Comparison of ENCODE assay signal across 11 mouse cellular contexts in the genomic region with DNA sequence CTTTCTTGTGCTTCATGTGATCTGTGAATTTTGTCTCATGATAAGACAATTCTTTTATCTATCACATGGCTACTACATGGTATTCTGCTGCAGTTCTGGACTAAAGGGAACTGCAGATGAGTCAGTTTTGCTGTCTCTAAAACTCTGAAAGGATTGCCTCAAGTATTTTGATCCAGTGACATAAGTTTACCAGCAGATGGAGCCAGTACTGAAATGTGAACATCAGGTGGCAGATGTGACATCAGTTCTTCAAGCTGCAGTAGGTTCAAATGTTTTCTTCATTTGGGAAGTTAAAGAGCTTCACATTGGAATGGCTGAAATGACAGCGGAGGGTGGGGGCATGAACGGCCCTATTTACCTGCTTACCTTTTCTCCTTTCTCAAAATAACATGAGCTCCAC.
DNase-seq lines count a peak whose midpoint lies in the region; ATAC-seq and TF ChIP-seq lines count a peak whose summit lies in the region.
"Had no signal": no experiment of that assay in that cellular context is flagged by ENCODE, and none has a peak within 500 bp of the region (broad histone marks: within the 10 kb centered on the region; RNA-seq: fewer than 3 reads in every experiment).

No protein-coding gene starts in this region.

- peak; percentile 64 for TF ChIP-seq CTCF in forebrain, postnatal 0 days (IDR thresholded peaks at IDR 0.05; ENCODE audit: low read depth)
- peak; percentile 59 for TF ChIP-seq CTCF in lung, embryonic 14.5 days (IDR thresholded peaks at IDR 0.05; ENCODE audit: low read depth)

- H3K27me3 ChIP-seq in forebrain, postnatal 0 days (ENCODE audit: insufficient read depth, low read length) = no peaks in the 10 kb centered on the region
- no peaks in the 10 kb centered on the region for H3K27me3 ChIP-seq in forebrain, embryonic 10.5 days (ENCODE audit: poor library complexity, severe bottlenecking)
- no peaks in the 10 kb centered on the region for H3K27me3 ChIP-seq in lung, embryonic 14.5 days (ENCODE audit: insufficient read depth, low read length)
- H3K27me3 ChIP-seq: limb, embryonic 15.5 days had no signal

- H3K9ac ChIP-seq in forebrain, postnatal 0 days = no peak overlapping the region
- no peak overlapping the region for H3K9ac ChIP-seq in lung, embryonic 14.5 days
- H3K9ac ChIP-seq: limb, embryonic 15.5 days had no signal

- H3K27ac ChIP-seq in forebrain, postnatal 0 days (ENCODE audit: low read depth, low read length) = no peak overlapping the region
- no peak overlapping the region for H3K27ac ChIP-seq in forebrain, embryonic 10.5 days
- H3K27ac ChIP-seq in lung, embryonic 14.5 days (ENCODE audit: low read depth) = no peak overlapping the region
- H3K27ac ChIP-seq: limb, embryonic 15.5 days had no signal

- ATAC-seq in forebrain, postnatal 0 days = no peak
- ATAC-seq in lung, embryonic 14.5 days (ENCODE audit: insufficient read depth) = no peak

- no peaks in the 10 kb centered on the region for H3K36me3 ChIP-seq in forebrain, postnatal 0 days (ENCODE audit: insufficient read depth)
- H3K36me3 ChIP-seq in forebrain, embryonic 10.5 days (replicated peaks) = no peaks in the 10 kb centered on the region
- no peaks in the 10 kb centered on the region for H3K36me3 ChIP-seq in lung, embryonic 14.5 days (ENCODE audit: insufficient read depth)
- H3K36me3 ChIP-seq: limb, embryonic 15.5 days had no signal

- H3K4me1 ChIP-seq in forebrain, postnatal 0 days (ENCODE audit: insufficient read depth) = no peaks in the 10 kb centered on the region
- peaks cover 4% of the 10 kb centered on the region for H3K4me1 ChIP-seq in forebrain, embryonic 10.5 days
- H3K4me1 ChIP-seq in lung, embryonic 14.5 days (ENCODE audit: insufficient read depth) = peaks cover 5% of the 10 kb centered on the region; the same call in 1 of the 2 replicates
- H3K4me1 ChIP-seq: limb, embryonic 15.5 days had no signal

- H3K4me2 ChIP-seq in forebrain, postnatal 0 days (ENCODE audit: low read depth) = no peak overlapping the region
- H3K4me2 ChIP-seq in lung, embryonic 14.5 days = no peak overlapping the region
- H3K4me2 ChIP-seq: limb, embryonic 15.5 days had no signal

- 79% methylated on average over 2 of the region's 2 CpGs for WGBS in forebrain, postnatal 0 days
- WGBS in forebrain, embryonic 10.5 days = 80% methylated on average over 2 of the region's 2 CpGs
- 70% methylated on average over 2 of the region's 2 CpGs for WGBS in lung, embryonic 14.5 days

- peak; percentile 35 for DNase-seq in forebrain, postnatal 0 days
- DNase-seq in forebrain, embryonic 10.5 days (ENCODE audit: extremely low spot score, low spot score) = no peak
- peak; percentile 57 for DNase-seq in lung, embryonic 14.5 days
- DNase-seq in lung, adult 18-20 months = no peak
- DNase-seq in c-Kit-positive CD71-negative TER-119-negative erythroid progenitor cells, embryonic 14.5 days (ENCODE audit: low read depth) = peak; percentile 18
- DNase-seq in retina, postnatal 1 day = peak; percentile 46
- DNase-seq in cerebellum, postnatal 4 days (ENCODE audit: low spot score in 2 of 2) = no peak
- no peak for DNase-seq in layer of hippocampus, postnatal 10 days (ENCODE audit: low spot score in 2 of 2)
- DNase-seq: heart, postnatal 4 days had no signal

- no peak overlapping the region for H3K4me3 ChIP-seq in forebrain, postnatal 0 days (ENCODE audit: low read depth, low read length)
- H3K4me3 ChIP-seq in forebrain, embryonic 10.5 days = no peak overlapping the region
- H3K4me3 ChIP-seq in lung, embryonic 14.5 days (ENCODE audit: low read depth, low read length) = no peak overlapping the region
- H3K4me3 ChIP-seq: erythroblast, embryonic 14.5 days; limb, embryonic 15.5 days had no signal

- no peaks in the 10 kb centered on the region for H3K9me3 ChIP-seq in forebrain, postnatal 0 days (ENCODE audit: low read length)
- no peaks in the 10 kb centered on the region for H3K9me3 ChIP-seq in forebrain, embryonic 10.5 days
- no peaks in the 10 kb centered on the region for H3K9me3 ChIP-seq in lung, embryonic 14.5 days (ENCODE audit: low read depth, low read length)
- H3K9me3 ChIP-seq: limb, embryonic 15.5 days had no signal

Comparison
In these comparisons a context has a peak if more than half of its experiments do, and no peak if none do; other contexts are left out.
1. DNase-seq: peak in forebrain, postnatal 0 days (single experiment), lung, embryonic 14.5 days (single experiment), c-Kit-positive CD71-negative TER-119-negative erythroid progenitor cells, embryonic 14.5 days (single experiment) and retina, postnatal 1 day (single experiment); none in forebrain, embryonic 10.5 days (single experiment), lung, adult 18-20 months (0 of 2), cerebellum, postnatal 4 days (0 of 2) and layer of hippocampus, postnatal 10 days (0 of 2).